Mouse (Mus musculus) mesoderm, embryonic 11.5 days (tissue): Measurements from ENCODE around the gene Gpm6b.

Source experiments
- DNase-seq: peaks from one replicate; pipeline ENCODE4 v3.0.0-alpha.2; 2012; ENCODE audit warnings: low read depth, low spot score

Gpm6b gene

GRCm38 (mm10) chrX:166304355-166304754 lies 65.6 kb downstream of the Gpm6b start:
- no peak for DNase-seq

GRCm38 (mm10) chrX:166307437-166308222 lies 68.9 kb downstream of the Gpm6b start:
- no peak for DNase-seq

- no peak for DNase-seq
Measured at GRCm38 (mm10) chrX:166308798-166309197, 70.1 kb downstream of the Gpm6b start.

GRCm38 (mm10) chrX:166315251-166315650 lies 76.5 kb downstream of the Gpm6b start:
- DNase-seq = no peak

GRCm38 (mm10) chrX:166316552-166317375 lies 78.1 kb downstream of the Gpm6b start:
- peak; percentile 7 for DNase-seq

- DNase-seq = no peak
Measured at GRCm38 (mm10) chrX:166317376-166317679, 78.6 kb downstream of the Gpm6b start.

GRCm38 (mm10) chrX:166323226-166323625 lies 84.5 kb downstream of the Gpm6b start:
- DNase-seq = no peak

- no peak for DNase-seq
Measured at GRCm38 (mm10) chrX:166327621-166328020, 88.9 kb downstream of the Gpm6b start.

- no peak for DNase-seq
Measured at GRCm38 (mm10) chrX:166328219-166328901, 89.6 kb downstream of the Gpm6b start.

GRCm38 (mm10) chrX:166328904-166329451 lies 90.3 kb downstream of the Gpm6b start:
- peak; percentile 64 for DNase-seq

GRCm38 (mm10) chrX:166334516-166335136 lies 95.9 kb downstream of the Gpm6b start:
- DNase-seq = no peak

GRCm38 (mm10) chrX:166338353-166338752 lies 99.6 kb downstream of the Gpm6b start:
- no peak for DNase-seq

- no peak for DNase-seq
Measured at GRCm38 (mm10) chrX:166338784-166339520, 100.2 kb downstream of the Gpm6b start.

- no peak for DNase-seq
Measured at GRCm38 (mm10) chrX:166339911-166340310, 101.2 kb downstream of the Gpm6b start.

- DNase-seq = no peak
Measured at GRCm38 (mm10) chrX:166341795-166342194, 103.1 kb downstream of the Gpm6b start.

- peak; percentile 50 for DNase-seq
Measured at GRCm38 (mm10) chrX:166344228-166345015, 105.7 kb downstream of the Gpm6b start.

- DNase-seq = no peak
Measured at GRCm38 (mm10) chrX:166348086-166348485, 109.4 kb downstream of the Gpm6b start.

- DNase-seq = no peak
Measured at GRCm38 (mm10) chrX:166348634-166349033, 109.9 kb downstream of the Gpm6b start.

GRCm38 (mm10) chrX:166351790-166352189 lies 113.1 kb downstream of the Gpm6b start:
- DNase-seq = peak; percentile 55

GRCm38 (mm10) chrX:166353412-166353811 lies 114.7 kb downstream of the Gpm6b start:
- no peak for DNase-seq
